Mouse (Mus musculus): ENCODE data around the gene Vmn2r110. TPM values are rescaled to one million over a fixed set of nuclear protein-coding genes. Genes with fewer than 3 reads are reported as not detected.

The Vmn2r110 gene
- polyA plus RNA-seq (2015; fragmentation: Nextera tagmentation; extraction: Ambion mirVana), result not detected in 2 replicates

DNA sequence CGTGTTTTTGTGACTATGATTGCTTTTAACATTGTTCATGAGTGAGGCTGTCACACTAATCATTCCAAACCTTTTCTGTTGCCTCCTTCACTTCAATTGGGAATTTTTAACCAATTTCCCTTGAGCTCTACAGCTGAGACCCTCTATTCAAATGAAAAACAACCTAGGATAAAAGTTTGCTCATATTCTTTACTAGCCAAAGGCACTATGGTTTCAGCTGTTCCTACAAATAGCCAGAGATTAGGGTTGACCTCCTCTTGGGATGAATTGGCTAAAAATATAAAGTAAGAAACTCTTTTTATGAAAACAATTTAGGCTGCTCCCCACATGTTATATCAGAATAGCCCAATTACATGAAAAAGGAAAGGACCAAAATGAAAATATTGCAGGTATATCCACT is at the start of gene Vmn2r110:
Gene Vmn2r110 (minus strand): TSS at position 101 of the 400 bp plus-strand sequence.

DNA sequence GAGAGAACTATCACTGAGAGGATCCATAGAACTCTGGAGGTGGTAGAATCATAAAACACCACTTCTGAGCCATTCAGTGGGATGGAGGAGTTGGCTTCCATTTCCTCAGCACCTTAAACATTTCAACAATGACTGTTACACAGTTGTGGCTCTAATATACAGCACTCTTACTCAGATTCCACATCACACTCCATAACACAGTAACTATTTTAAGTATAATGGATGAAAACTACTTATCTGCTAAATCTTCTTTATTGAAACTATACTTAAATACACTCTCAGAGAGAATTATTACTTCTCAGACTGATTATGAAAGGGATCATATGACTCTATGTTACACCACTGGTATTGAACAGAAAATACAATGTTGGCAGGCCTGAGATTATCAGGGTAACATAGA is 28.6 kb upstream of the Vmn2r110 start, which contains the start of gene Fpr-rs3:
Gene Fpr-rs3 (minus strand): TSS at position 101 of the 400 bp plus-strand sequence.

DNA sequence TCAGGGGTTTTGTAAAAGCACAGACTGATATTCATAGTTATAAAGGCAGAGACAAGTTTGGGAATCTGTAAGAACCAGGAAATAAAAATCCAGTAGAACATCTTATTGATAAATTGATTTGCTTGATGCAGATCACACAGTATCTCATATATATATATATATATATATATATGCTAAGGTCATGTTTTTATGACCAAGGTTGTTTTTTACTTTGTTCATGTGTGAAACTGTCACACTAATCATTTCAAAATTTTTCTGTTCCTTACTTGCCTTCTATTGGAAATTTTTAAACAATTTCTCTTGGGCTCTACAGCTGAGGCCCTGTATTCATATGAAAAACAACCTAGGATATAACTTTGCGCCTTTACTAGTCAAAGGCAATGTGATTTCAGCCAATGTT is 31.6 kb downstream of the Vmn2r110 start, which contains the start of gene Vmn2r109:
Gene Vmn2r109 (minus strand): TSS at position 101 of the 400 bp plus-strand sequence.

Other genes starting within 250 kb of the Vmn2r110 start
- gene Vmn1r224, start 182.3 kb downstream of the Vmn2r110 start, polyA plus RNA-seq (2015; fragmentation: Nextera tagmentation; extraction: Ambion mirVana), result not detected in 2 replicates
- not detected in 2 replicates for gene Vmn2r108, start 115.1 kb downstream of the Vmn2r110 start, polyA plus RNA-seq (2015; fragmentation: Nextera tagmentation; extraction: Ambion mirVana)
- not detected in 2 replicates for gene Vmn1r225, start 98.3 kb downstream of the Vmn2r110 start, polyA plus RNA-seq (2015; fragmentation: Nextera tagmentation; extraction: Ambion mirVana)
- gene Vmn2r109, start 31.7 kb downstream of the Vmn2r110 start, polyA plus RNA-seq (2015; fragmentation: Nextera tagmentation; extraction: Ambion mirVana), result not detected in 2 replicates
- gene Fpr-rs3, start 28.5 kb upstream of the Vmn2r110 start, polyA plus RNA-seq (2015; fragmentation: Nextera tagmentation; extraction: Ambion mirVana), result not detected in 2 replicates
- gene Vmn1r226, start 86.4 kb upstream of the Vmn2r110 start, polyA plus RNA-seq (2015; fragmentation: Nextera tagmentation; extraction: Ambion mirVana), result not detected in 2 replicates
- not detected in 2 replicates for gene Vmn1r227, start 133.4 kb upstream of the Vmn2r110 start, polyA plus RNA-seq (2015; fragmentation: Nextera tagmentation; extraction: Ambion mirVana)
- not detected in 2 replicates for gene Vmn1r228, start 189.7 kb upstream of the Vmn2r110 start, polyA plus RNA-seq (2015; fragmentation: Nextera tagmentation; extraction: Ambion mirVana)
- not detected in 2 replicates for gene Vmn1r229, start 215.1 kb upstream of the Vmn2r110 start, polyA plus RNA-seq (2015; fragmentation: Nextera tagmentation; extraction: Ambion mirVana)
- not detected in 2 replicates for gene Vmn1r230, start 244.0 kb upstream of the Vmn2r110 start, polyA plus RNA-seq (2015; fragmentation: Nextera tagmentation; extraction: Ambion mirVana)